Mouse (Mus musculus): ENCODE data around the gene Rasgrf2.

DNA sequence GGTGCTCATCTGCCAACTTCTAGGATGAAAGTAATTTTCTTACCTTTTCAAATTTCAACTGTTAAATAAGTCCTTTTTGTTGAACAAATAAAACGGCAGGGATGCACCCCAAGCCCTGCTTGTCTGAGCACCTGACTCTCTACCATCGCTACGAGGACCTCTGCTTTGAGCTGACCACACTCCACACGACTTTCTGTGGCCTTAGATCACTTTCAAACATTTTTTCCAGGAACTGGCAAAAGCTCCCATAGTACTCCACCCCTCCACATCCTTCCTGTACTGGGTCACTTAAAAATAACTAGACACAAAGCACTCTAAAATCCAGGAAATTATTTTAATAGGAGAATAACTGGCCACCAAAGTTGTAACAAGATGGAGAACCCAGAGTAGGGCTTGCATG lies 23.2 kb downstream of the Rasgrf2 start:
- TF ChIP-seq CTCF (IDR thresholded peaks at IDR 0.05; ENCODE audit: low read depth) (no peak), EP300 (IDR thresholded peaks at IDR 0.05; ENCODE audit: low read depth) (no peak)
